Mouse (Mus musculus) brain, embryonic 14.5 days (tissue): ENCODE measurements at regions not wholly inside any gene's neighbourhood (a gene's known extent, or its start where the extent isn't known, plus 50 kb on each side); places are given as distances from the start of the nearest gene placed in this dataset.

Source experiments
- CTCF ChIP-seq: fragments of 200-500 bp; IDR thresholded peaks from 2 replicates; pipeline ENCODE4 v1.5.1; 2012; ENCODE audit warnings: inconsistent platforms, mild to moderate bottlenecking, moderate library complexity, borderline replicate concordance; ENCODE audit not compliant: insufficient read depth, insufficient read length; ENCODE audit errors: extremely low read depth
- POLR2A ChIP-seq: fragments of 200-500 bp; IDR thresholded peaks from 2 replicates; pipeline ENCODE4 v1.6.1; 2012; ENCODE audit warnings: mild to moderate bottlenecking, inconsistent platforms, borderline replicate concordance; ENCODE audit not compliant: poor library complexity, insufficient read depth, insufficient read length, severe bottlenecking; ENCODE audit errors: extremely low read depth

GRCm38 (mm10) chr4:93493326-93493725 is 158.0 kb upstream of the Tusc1 start:
- no peak for TF ChIP-seq CTCF
- TF ChIP-seq POLR2A, result no peak
